Mouse (Mus musculus): ENCODE results near the gene Ensa. TPM values are rescaled to one million over a fixed set of nuclear protein-coding genes. Genes with fewer than 3 reads are reported as not detected.

Gene Ensa
- polyA plus RNA-seq, 1 experiment, result 10.1 TPM

GRCm38 (mm10) chr3:95663486-95663885 is 38.7 kb downstream of the Ensa start:
- TF ChIP-seq CTCF (IDR thresholded peaks at IDR 0.05; ENCODE audit: extremely low read depth, insufficient read length, insufficient replicate concordance, low read depth, low read length), result no peak
- no peak for TF ChIP-seq POLR2A (IDR thresholded peaks at IDR 0.05; ENCODE audit: low read depth, low read length)

GRCm38 (mm10) chr3:95663969-95664608 is 39.3 kb downstream of the Ensa start:
- 75% methylated on average over 3 of the region's 3 CpGs for WGBS
- Histone ChIP-seq H3K27ac (ENCODE audit: insufficient read depth, low read depth, low read length) (peak overlapping the region; percentile 81), H3K27me3 (ENCODE audit: control insufficient read depth, insufficient read depth, low read length) (no peaks in the 10 kb centered on the region), H3K36me3 (ENCODE audit: control insufficient read depth, insufficient read depth, low read length) (peaks cover 50% of the 10 kb centered on the region), H3K4me1 (ENCODE audit: control insufficient read depth, insufficient read depth, insufficient read length, low read length) (peaks cover 40% of the 10 kb centered on the region), H3K4me3 (ENCODE audit: low read depth, low read length) (no peak overlapping the region)
- TF ChIP-seq POLR2A (IDR thresholded peaks at IDR 0.05; ENCODE audit: low read depth, low read length) (no peak), CTCF (IDR thresholded peaks at IDR 0.05; ENCODE audit: extremely low read depth, insufficient read length, insufficient replicate concordance, low read depth, low read length) (no peak)

More at GRCm38 (mm10) chr3:95663486-95663885, 38.7 kb downstream of the Ensa start:
- Histone ChIP-seq H3K4me1 (ENCODE audit: control insufficient read depth, insufficient read depth, insufficient read length, low read length) (peaks cover 37% of the 10 kb centered on the region), H3K36me3 (ENCODE audit: control insufficient read depth, insufficient read depth, low read length) (peaks cover 50% of the 10 kb centered on the region), H3K27ac (ENCODE audit: insufficient read depth, low read depth, low read length) (peak overlapping the region; percentile 81), H3K4me3 (ENCODE audit: low read depth, low read length) (no peak overlapping the region), H3K27me3 (ENCODE audit: control insufficient read depth, insufficient read depth, low read length) (no peaks in the 10 kb centered on the region)
- 68% methylated on average over 2 of the region's 2 CpGs for WGBS

GRCm38 (mm10) chr3:95664940-95665352 is 40.2 kb downstream of the Ensa start:
- Histone ChIP-seq H3K4me3 (ENCODE audit: low read depth, low read length) (no peak overlapping the region), H3K27ac (ENCODE audit: insufficient read depth, low read depth, low read length) (peak overlapping the region; percentile 81), H3K4me1 (ENCODE audit: control insufficient read depth, insufficient read depth, insufficient read length, low read length) (peaks cover 43% of the 10 kb centered on the region), H3K36me3 (ENCODE audit: control insufficient read depth, insufficient read depth, low read length) (peaks cover 46% of the 10 kb centered on the region), H3K27me3 (ENCODE audit: control insufficient read depth, insufficient read depth, low read length) (no peaks in the 10 kb centered on the region)
- TF ChIP-seq POLR2A (IDR thresholded peaks at IDR 0.05; ENCODE audit: low read depth, low read length) (no peak), CTCF (IDR thresholded peaks at IDR 0.05; ENCODE audit: extremely low read depth, insufficient read length, insufficient replicate concordance, low read depth, low read length) (no peak)
- WGBS, result 86% methylated on average over 4 of the region's 4 CpGs

- no peak for TF ChIP-seq CTCF (IDR thresholded peaks at IDR 0.05; ENCODE audit: extremely low read depth, insufficient read length, insufficient replicate concordance, low read depth, low read length)
- TF ChIP-seq POLR2A (IDR thresholded peaks at IDR 0.05; ENCODE audit: low read depth, low read length), result no peak
- H3K36me3 ChIP-seq (ENCODE audit: control insufficient read depth, insufficient read depth, low read length), result peaks cover 33% of the 10 kb centered on the region
- H3K27ac ChIP-seq (ENCODE audit: insufficient read depth, low read depth, low read length), result peak overlapping the region; percentile 94
- peaks cover 47% of the 10 kb centered on the region for H3K4me1 ChIP-seq (ENCODE audit: control insufficient read depth, insufficient read depth, insufficient read length, low read length)
- 24% methylated on average over 6 of the region's 6 CpGs for WGBS
- no peak overlapping the region for H3K4me3 ChIP-seq (ENCODE audit: low read depth, low read length)
- no peaks in the 10 kb centered on the region for H3K27me3 ChIP-seq (ENCODE audit: control insufficient read depth, insufficient read depth, low read length)
Observed at GRCm38 (mm10) chr3:95666124-95666844, 41.5 kb downstream of the Ensa start.

GRCm38 (mm10) chr3:95667521-95667920 is 42.7 kb downstream of the Ensa start:
- TF ChIP-seq CTCF (IDR thresholded peaks at IDR 0.05; ENCODE audit: extremely low read depth, insufficient read length, insufficient replicate concordance, low read depth, low read length), result no peak
- TF ChIP-seq POLR2A (IDR thresholded peaks at IDR 0.05; ENCODE audit: low read depth, low read length), result no peak
- 40% methylated on average over 4 of the region's 4 CpGs for WGBS
- Histone ChIP-seq H3K27me3 (ENCODE audit: control insufficient read depth, insufficient read depth, low read length) (no peaks in the 10 kb centered on the region), H3K36me3 (ENCODE audit: control insufficient read depth, insufficient read depth, low read length) (peaks cover 27% of the 10 kb centered on the region), H3K4me3 (ENCODE audit: low read depth, low read length) (no peak overlapping the region), H3K4me1 (ENCODE audit: control insufficient read depth, insufficient read depth, insufficient read length, low read length) (peaks cover 57% of the 10 kb centered on the region), H3K27ac (ENCODE audit: insufficient read depth, low read depth, low read length) (peak overlapping the region; percentile 94)

GRCm38 (mm10) chr3:95668026-95668425 is 43.2 kb downstream of the Ensa start:
- H3K27ac ChIP-seq (ENCODE audit: insufficient read depth, low read depth, low read length), result peak overlapping the region; percentile 94
- peaks cover 22% of the 10 kb centered on the region for H3K36me3 ChIP-seq (ENCODE audit: control insufficient read depth, insufficient read depth, low read length)
- H3K27me3 ChIP-seq (ENCODE audit: control insufficient read depth, insufficient read depth, low read length), result no peaks in the 10 kb centered on the region
- H3K4me3 ChIP-seq (ENCODE audit: low read depth, low read length), result no peak overlapping the region
- no peak for TF ChIP-seq POLR2A (IDR thresholded peaks at IDR 0.05; ENCODE audit: low read depth, low read length)
- no peak for TF ChIP-seq CTCF (IDR thresholded peaks at IDR 0.05; ENCODE audit: extremely low read depth, insufficient read length, insufficient replicate concordance, low read depth, low read length)
- H3K4me1 ChIP-seq (ENCODE audit: control insufficient read depth, insufficient read depth, insufficient read length, low read length), result peaks cover 57% of the 10 kb centered on the region
- 12% methylated on average over 7 of the region's 7 CpGs for WGBS

- WGBS, result 28% methylated on average over 7 of the region's 7 CpGs
- TF ChIP-seq POLR2A (IDR thresholded peaks at IDR 0.05; ENCODE audit: low read depth, low read length) (no peak), CTCF (IDR thresholded peaks at IDR 0.05; ENCODE audit: extremely low read depth, insufficient read length, insufficient replicate concordance, low read depth, low read length) (no peak)
- peaks cover 57% of the 10 kb centered on the region for H3K4me1 ChIP-seq (ENCODE audit: control insufficient read depth, insufficient read depth, insufficient read length, low read length)
- H3K27ac ChIP-seq (ENCODE audit: insufficient read depth, low read depth, low read length), result peak overlapping the region; percentile 94
- no peaks in the 10 kb centered on the region for H3K27me3 ChIP-seq (ENCODE audit: control insufficient read depth, insufficient read depth, low read length)
- H3K36me3 ChIP-seq (ENCODE audit: control insufficient read depth, insufficient read depth, low read length), result peaks cover 16% of the 10 kb centered on the region
- H3K4me3 ChIP-seq (ENCODE audit: low read depth, low read length), result no peak overlapping the region
Observed at GRCm38 (mm10) chr3:95668589-95669308, 44.0 kb downstream of the Ensa start.
